Mouse (Mus musculus): Measurements from ENCODE around the gene Meis1.

The Meis1 gene

GRCm38 (mm10) chr11:19015381-19015730 lies 3.4 kb downstream of the Meis1 start:
- in situ Hi-C loops (cut with MboI, MseI) = loop anchor here in 1 of 2 experiments (25.0 kb wide), 1 partner anchor 1728 kb away; no protein-coding TSS in a partner anchor

DNA sequence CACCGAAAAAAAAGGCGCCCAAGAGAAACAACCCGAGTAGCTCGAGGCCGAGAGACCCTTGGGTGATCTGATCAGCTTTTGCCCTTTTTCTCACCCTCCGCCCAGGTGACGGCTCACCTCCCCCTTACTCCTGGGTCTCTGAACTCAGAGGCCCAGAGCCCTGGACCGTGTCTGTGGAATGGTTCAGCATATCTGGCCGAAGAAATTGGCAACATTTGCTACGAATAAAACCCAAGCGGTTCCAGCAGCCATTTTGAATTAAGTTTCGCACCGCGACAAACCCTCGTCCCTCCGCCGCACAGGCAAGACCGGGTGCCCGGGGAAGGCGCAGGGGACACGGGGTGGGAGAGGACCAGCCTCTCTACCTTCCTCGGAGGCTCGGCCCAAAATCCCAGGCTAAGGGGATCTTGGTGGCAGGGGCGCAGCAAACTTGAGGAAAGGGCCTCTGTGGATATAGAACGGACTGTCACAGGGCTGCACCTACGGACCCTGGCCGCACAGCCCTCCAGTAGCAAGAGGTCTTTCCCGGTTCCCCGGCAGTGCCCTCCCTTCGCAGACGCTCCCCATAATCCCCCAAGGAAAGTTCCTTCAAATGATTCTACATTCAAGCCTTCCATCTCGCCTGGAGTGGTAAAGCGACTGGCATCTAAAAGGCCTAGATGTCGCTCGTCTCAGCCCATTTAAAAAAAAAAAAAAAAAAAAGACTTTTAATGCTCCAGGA lies 4.2 kb downstream of the Meis1 start:
- in situ Hi-C loops (cut with MboI, MseI) = loop anchor here in 1 of 2 experiments (5.0 to 25.0 kb wide), 2 partner anchors 142 to 1727 kb away; no protein-coding TSS in a partner anchor

- in situ Hi-C loops (cut with MboI, MseI) = loop anchor here in 1 of 2 experiments (5.0 to 25.0 kb wide), 2 partner anchors 142 to 1727 kb away; no protein-coding TSS in a partner anchor
Measured at GRCm38 (mm10) chr11:19014113-19014440, 4.7 kb downstream of the Meis1 start.

DNA sequence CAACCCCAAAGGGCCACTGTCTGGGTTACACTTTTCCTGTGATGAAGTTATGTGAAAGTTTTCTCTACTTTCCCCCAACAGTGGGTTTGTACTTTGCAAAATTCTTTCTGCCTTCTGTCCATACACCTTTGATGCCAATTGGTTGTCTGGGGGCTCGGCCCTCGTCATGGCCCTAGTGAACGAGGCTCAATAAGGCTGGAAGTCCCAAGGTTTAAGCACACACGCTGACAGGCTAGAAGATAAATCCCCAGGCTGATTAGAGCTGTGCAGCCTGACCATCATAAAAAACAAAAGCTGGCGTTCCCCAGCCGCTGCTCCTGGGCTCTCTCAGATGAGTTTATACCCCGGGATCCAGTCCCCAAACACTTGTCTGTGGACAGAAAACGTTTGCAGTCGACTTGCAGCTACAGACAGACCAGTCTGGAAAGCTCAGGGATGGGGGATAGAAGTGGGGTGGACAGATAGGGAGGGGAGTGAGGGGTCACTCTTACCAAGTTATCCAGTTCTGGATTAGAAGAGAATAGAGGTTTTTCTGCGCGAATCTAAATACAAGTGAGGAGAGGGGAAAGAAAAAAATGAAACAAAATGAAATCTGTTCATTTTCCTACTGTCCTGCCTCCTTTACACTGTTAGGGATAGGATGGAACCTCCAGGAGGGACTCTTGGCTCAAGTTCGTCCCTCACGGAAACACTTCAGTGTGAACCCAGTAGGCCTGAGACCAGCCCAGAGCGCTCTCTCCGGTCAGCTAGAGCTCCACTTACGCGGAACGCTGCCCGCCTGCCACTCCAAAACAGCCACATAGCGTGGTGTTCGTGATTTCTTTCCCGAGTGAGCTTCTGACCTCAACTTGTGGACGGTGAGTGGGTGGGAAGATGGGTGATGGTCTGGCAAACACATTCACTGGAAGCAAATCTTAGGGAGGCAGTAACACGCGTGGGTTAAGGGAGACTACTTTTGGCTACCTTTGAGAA lies 5.4 kb downstream of the Meis1 start:
- in situ Hi-C loops (cut with MboI, MseI) = loop anchor here in 1 of 2 experiments (5.0 to 25.0 kb wide), 2 partner anchors 141 to 1726 kb away; no protein-coding TSS in a partner anchor

- in situ Hi-C loops (cut with MboI, MseI) = loop anchor here in 1 of 2 experiments (5.0 to 25.0 kb wide), 2 partner anchors 140 to 1725 kb away; no protein-coding TSS in a partner anchor
Measured at GRCm38 (mm10) chr11:19012463-19013115, 6.2 kb downstream of the Meis1 start.

DNA sequence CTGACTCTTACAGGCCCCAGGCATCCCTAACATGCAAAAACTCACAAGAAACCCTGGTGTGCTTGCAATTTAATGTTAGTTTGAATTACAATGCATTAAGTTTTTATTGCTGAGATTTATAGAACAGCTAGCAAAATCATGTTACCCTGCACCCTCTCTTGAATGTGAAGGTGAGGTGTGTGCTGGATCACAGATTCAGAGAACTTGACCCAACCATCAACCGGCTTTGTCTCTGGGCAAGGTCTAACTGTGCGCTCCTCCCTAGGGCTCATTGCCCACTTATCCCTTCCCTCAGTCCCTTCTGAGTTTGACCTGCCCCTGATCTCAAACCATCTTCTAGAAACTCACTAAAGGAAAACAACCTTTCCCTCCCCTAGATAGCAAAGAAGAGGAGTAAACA lies 6.8 kb downstream of the Meis1 start:
- in situ Hi-C loops (cut with MboI, MseI) = loop anchor here in 1 of 2 experiments (5.0 to 25.0 kb wide), 2 partner anchors 140 to 1725 kb away; no protein-coding TSS in a partner anchor

- in situ Hi-C loops (cut with MboI, MseI) = loop anchor here in 1 of 2 experiments (5.0 to 25.0 kb wide), 2 partner anchors 139 to 1724 kb away; no protein-coding TSS in a partner anchor
Measured at GRCm38 (mm10) chr11:19011108-19011805, 7.5 kb downstream of the Meis1 start.

- in situ Hi-C loops (cut with MboI, MseI) = loop anchor here in 1 of 2 experiments (5.0 to 25.0 kb wide), 2 partner anchors 138 to 1723 kb away; no protein-coding TSS in a partner anchor
Measured at GRCm38 (mm10) chr11:19010396-19010811, 8.4 kb downstream of the Meis1 start.

GRCm38 (mm10) chr11:19009536-19010395 lies 9.0 kb downstream of the Meis1 start:
- in situ Hi-C loops (cut with MboI, MseI) = loop anchor here in 1 of 2 experiments (5.0 to 25.0 kb wide), 2 partner anchors 137 to 1722 kb away; no protein-coding TSS in a partner anchor

DNA sequence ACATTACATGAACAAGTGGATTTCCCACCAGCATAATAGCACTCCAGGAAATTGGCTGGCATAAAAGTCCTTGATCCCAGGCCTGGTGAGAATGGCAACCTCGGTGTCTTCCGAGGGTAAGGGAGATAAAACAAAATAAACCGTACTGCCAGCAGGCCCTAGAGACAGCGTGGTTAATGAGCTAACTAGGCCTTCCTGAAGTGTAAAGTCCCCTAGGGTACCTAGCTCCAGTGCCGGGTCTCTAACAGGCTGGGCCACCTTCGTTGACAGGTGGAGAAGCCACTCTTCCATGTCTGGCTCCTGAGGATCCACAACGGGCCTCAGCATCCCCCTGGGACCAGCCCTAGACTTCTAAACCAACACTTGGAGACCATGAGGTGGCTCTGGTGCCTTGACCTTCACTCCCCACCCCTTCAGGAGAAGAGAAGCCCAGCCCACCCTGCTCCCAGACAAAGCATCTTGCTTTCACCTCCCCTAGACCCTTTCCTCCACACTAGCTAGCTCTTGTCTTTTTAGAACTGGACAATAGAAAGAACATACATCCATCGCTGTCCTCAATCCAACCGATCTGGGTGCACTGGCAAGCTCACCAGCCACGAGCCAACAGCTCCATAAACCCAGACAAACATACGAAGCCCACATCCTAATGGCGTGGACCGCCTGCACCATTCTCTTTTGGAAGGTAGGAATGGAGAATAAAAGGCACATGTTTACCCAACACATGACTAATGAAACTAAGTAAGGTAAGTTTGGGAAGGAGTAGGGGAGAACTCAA lies 10.0 kb downstream of the Meis1 start:
- in situ Hi-C loops (cut with MboI, MseI) = loop anchor here in 1 of 2 experiments (25.0 kb wide), 1 partner anchor 1721 kb away; no protein-coding TSS in a partner anchor

GRCm38 (mm10) chr11:19007541-19008424 lies 11.0 kb downstream of the Meis1 start:
- in situ Hi-C loops (cut with MboI, MseI) = loop anchor here in 1 of 2 experiments (25.0 kb wide), 1 partner anchor 1720 kb away; no protein-coding TSS in a partner anchor

DNA sequence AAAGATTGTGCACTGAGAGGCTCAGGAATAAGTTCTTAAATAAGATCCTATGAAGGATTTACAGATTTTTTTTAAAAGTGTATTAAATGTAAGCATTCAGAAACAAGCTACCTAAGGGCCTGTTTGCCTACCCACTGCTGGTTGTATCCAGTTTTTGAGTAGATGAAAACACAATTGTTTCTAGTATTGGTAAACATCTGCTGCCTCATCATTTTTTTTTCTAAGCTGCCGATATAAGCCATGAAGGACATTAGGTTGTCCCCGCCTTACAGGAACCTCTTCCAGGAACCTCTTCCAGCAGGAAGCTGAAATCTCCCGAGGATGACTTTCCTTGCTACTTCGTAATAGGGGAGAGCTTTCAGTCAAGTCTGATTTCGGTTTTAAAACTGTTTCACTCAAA lies 11.7 kb downstream of the Meis1 start:
- in situ Hi-C loops (cut with MboI, MseI) = loop anchor here in 1 of 2 experiments (25.0 kb wide), 1 partner anchor 1720 kb away; no protein-coding TSS in a partner anchor

DNA sequence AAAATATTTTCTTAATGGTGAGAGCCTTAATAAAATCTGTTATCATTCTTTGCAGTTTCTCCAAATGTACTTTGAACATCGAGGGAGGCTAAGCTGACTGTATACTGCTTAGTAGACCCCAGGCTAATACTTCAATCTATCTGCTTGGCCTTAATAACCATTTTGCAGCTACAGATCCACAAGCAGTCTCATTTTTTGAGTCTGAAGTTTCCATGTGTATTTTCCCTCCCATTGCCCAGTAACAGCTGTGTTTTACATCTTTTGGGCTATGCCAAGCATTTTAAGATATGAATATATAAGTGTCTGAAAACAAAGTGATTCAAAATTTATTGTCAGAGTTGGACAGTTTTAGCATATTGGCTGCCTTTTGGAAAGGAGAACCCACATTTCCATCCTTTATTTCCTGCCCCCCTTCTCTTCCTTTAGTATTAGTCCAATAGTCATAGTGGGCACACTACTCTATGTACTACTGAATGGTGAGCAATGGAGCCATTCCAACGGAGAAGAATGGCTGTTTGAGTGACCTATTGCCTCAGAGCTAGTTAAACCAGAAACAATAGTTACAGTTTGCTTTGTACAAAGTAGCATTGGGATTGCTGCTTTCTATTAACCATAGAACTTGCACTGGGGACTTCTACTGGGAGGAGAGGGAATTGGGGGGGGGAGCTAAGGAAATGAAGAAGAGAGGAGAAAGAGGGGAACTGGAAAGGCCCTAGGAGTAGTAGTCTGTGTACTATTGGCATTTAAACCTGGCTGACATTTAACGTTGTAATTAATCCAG lies 12.7 kb downstream of the Meis1 start:
- in situ Hi-C loops (cut with MboI, MseI) = loop anchor here in 1 of 2 experiments (25.0 kb wide), 1 partner anchor 1719 kb away; no protein-coding TSS in a partner anchor

- in situ Hi-C loops (cut with MboI, MseI) = loop anchor here in 1 of 2 experiments (25.0 kb wide), 1 partner anchor 1718 kb away; no protein-coding TSS in a partner anchor
Measured at GRCm38 (mm10) chr11:19005007-19005912, 13.5 kb downstream of the Meis1 start.

DNA sequence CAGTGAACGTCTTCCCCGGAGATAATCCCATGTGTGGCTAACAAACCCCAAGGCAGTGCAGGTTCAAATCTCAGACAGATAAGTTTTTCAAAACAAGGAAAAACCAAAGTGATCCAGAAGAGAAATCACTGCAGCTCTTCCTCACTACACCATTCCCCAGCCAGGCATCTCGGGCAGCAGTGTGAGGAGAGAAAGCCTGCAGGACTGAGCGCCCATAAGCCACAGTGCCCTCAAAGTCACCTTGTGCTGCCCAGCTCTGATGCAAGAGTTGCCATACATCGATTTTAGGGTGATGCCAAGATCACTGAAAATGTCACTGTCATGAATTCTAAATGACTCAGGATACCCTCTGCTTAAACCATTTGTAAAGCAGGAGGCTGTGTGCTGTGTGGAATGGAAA lies 15.7 kb downstream of the Meis1 start:
- in situ Hi-C loops (cut with MboI, MseI) = loop anchor here in 1 of 2 experiments (25.0 kb wide), 1 partner anchor 1716 kb away; no protein-coding TSS in a partner anchor
